Mouse (Mus musculus) embryonic facial prominence, embryonic 14.5 days (tissue): Measurements from ENCODE around the gene Dnajc15. TPM values are rescaled to one million over a fixed set of nuclear protein-coding genes. Genes with fewer than 3 reads are reported as not detected.

ENCODE experiments used
- ATAC-seq: fragments of 200-750 bp; cut with Nextera tagmentation; 2 replicates; pipeline ENCODE4 v1.8.0; 2017; ENCODE audit warnings: low read depth, moderate number of reproducible peaks, moderate TSS enrichment
- DNase-seq: peaks from one replicate; pipeline ENCODE4 v3.0.0-alpha.2; 2015; ENCODE audit warnings: low spot score
- H3K27ac ChIP-seq: fragments of 300-500 bp; sonication (generic); replicated peaks from 2 replicates; pipeline ENCODE4 v1.5.1; 2014; ENCODE audit warnings: low read depth, mild to moderate bottlenecking, low read length, moderate library complexity
- H3K27me3 ChIP-seq: fragments of 300-500 bp; sonication (generic); replicated peaks from 2 replicates; pipeline ENCODE4 v1.6.1; 2014; ENCODE audit warnings: low read length; ENCODE audit not compliant: control insufficient read depth, insufficient read depth
- H3K36me3 ChIP-seq: fragments of 300-500 bp; sonication (generic); 2 replicates; pipeline ENCODE4 v1.6.1; 2014; ENCODE audit warnings: low read length, mixed read lengths; ENCODE audit not compliant: control insufficient read depth, insufficient read depth
- H3K4me1 ChIP-seq: fragments of 300-500 bp; sonication (generic); 2 replicates; pipeline ENCODE4 v1.6.1; 2014; ENCODE audit warnings: antibody characterized with exemption, low read length; ENCODE audit not compliant: control insufficient read depth, insufficient read depth
- H3K4me2 ChIP-seq: fragments of 300-500 bp; sonication (generic); 2 replicates; pipeline ENCODE4 v1.6.1; 2014; ENCODE audit warnings: low read depth, mild to moderate bottlenecking, low read length, moderate library complexity, mixed read lengths
- H3K4me3 ChIP-seq: fragments of 300-500 bp; sonication (generic); 2 replicates; pipeline ENCODE4 v1.5.1; 2014; ENCODE audit warnings: low read depth, mild to moderate bottlenecking, low read length
- H3K9ac ChIP-seq: fragments of 300-500 bp; sonication (generic); 2 replicates; pipeline ENCODE4 v1.6.1; 2014; ENCODE audit warnings: low read depth, mild to moderate bottlenecking, low read length, moderate library complexity, mixed read lengths
- H3K9me3 ChIP-seq: fragments of 300-500 bp; sonication (generic); 2 replicates; pipeline ENCODE4 v1.6.1; 2016; ENCODE audit warnings: low read length; ENCODE audit not compliant: control insufficient read depth
- WGBS: fragments of 180-500 bp; shearing (Covaris S2); extraction: QIAGEN DNeasy Blood & Tissue Kit; methylation state at CpG from one replicate; pipeline ENCODE4 v1.1.7; 2014; 5-methylcytosine and 5-hydroxymethylcytosine counted together
- polyA plus RNA-seq: library from polyadenylated mRNA; unstranded; fragments of >200 nt; fragmentation: Nextera tagmentation; extraction: Ambion mirVana; gene quantifications from 2 replicates; pipeline ENCODE4 v1.2.1, GENCODE M21; 2014

Dnajc15 gene
- polyA plus RNA-seq, 1 experiment from 2014 or later: 107 TPM

- Histone ChIP-seq H3K4me3 (no peak overlapping the region), H3K36me3 (no peaks in the 10 kb centered on the region), H3K4me1 (no peaks in the 10 kb centered on the region), H3K27me3 (no peaks in the 10 kb centered on the region), H3K9ac (no peak overlapping the region), H3K9me3 (no peaks in the 10 kb centered on the region), H3K27ac (no peak overlapping the region), H3K4me2 (no peak overlapping the region)
- DNase-seq: no peak
- ATAC-seq: no peak
- WGBS: 76% methylated on average over 3 of the region's 3 CpGs
Observed at GRCm38 (mm10) chr14:77870926-77871325, 4.0 kb downstream of the Dnajc15 start.

DNA sequence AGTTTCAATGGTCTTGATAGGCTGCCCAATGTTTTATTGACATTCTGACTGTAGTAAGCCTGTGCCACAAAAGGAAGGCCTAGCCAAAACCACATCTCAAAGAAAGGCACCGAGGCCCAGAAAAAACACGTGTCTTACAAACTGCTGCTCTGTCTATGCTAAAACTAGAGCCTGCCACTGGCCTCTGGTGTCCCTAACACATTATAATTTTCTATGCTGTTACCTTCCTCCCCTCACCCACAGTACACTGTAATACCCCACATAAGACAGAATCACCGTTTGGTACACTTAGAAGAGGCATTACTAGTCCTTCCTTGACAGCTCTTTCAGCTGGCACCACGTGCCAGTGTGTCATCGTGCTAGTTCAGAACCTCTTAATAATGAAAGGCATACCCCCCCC, 7.3 kb downstream of the Dnajc15 start:
- DNase-seq: no peak
- no peak overlapping the region for H3K4me2 ChIP-seq
- no peaks in the 10 kb centered on the region for H3K4me1 ChIP-seq
- ATAC-seq: no peak
- 83% methylated on average over 5 of the region's 5 CpGs for WGBS
- no peaks in the 10 kb centered on the region for H3K27me3 ChIP-seq
- H3K9me3 ChIP-seq: no peaks in the 10 kb centered on the region
- H3K4me3 ChIP-seq: no peak overlapping the region
- no peak overlapping the region for H3K9ac ChIP-seq
- no peaks in the 10 kb centered on the region for H3K36me3 ChIP-seq
- no peak overlapping the region for H3K27ac ChIP-seq

DNA sequence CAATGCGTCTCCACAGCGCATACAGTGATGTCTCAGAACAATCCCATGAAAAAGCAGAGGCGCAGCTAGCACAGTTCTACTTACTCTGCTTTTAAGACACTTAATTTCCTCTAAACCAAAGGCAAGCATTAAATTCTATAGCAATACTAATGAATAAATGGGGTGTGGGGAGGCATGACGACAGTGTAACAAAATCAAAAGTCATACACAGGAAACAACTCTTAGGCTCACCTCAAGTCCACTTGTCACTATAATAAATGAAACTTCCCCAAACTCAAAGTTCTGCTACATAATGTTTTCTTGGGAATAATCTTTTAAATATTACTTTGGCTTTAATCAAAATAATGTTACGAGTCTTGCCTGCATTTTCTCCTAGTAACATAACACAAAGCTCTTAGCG, 10.4 kb downstream of the Dnajc15 start:
- H3K27me3 ChIP-seq: no peaks in the 10 kb centered on the region
- 84% methylated on average over 6 of the region's 6 CpGs for WGBS
- DNase-seq (no peak), ATAC-seq (no peak)
- H3K27ac ChIP-seq: no peak overlapping the region
- H3K4me1 ChIP-seq: no peaks in the 10 kb centered on the region
- H3K36me3 ChIP-seq: no peaks in the 10 kb centered on the region
- no peak overlapping the region for H3K9ac ChIP-seq
- no peak overlapping the region for H3K4me3 ChIP-seq
- no peak overlapping the region for H3K4me2 ChIP-seq
- H3K9me3 ChIP-seq: no peaks in the 10 kb centered on the region

DNA sequence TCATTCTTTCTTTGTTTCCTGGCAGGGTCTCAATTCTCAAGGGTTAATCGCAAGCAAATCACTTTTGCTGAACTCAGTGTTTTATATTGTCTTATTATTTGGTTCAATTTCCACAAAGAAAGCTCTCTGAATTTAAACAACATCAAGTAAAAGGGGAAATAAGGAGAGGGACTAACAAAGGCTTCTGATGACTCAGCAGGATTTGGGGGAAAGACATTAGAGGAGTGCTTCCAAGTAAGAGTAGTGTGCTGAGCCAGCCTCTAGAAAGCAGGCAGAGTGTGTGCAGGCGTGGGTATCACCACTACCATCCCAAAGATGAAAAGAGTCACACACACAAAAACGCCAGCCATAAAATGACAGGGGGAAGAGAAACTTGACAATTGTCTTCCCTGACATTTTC, 10.9 kb downstream of the Dnajc15 start:
- H3K27ac ChIP-seq: no peak overlapping the region
- DNase-seq (no peak), ATAC-seq (no peak)
- H3K9me3 ChIP-seq: no peaks in the 10 kb centered on the region
- no peaks in the 10 kb centered on the region for H3K4me1 ChIP-seq
- H3K27me3 ChIP-seq: no peaks in the 10 kb centered on the region
- WGBS: 71% methylated on average over 3 of the region's 3 CpGs
- H3K36me3 ChIP-seq: no peaks in the 10 kb centered on the region
- no peak overlapping the region for H3K9ac ChIP-seq
- no peak overlapping the region for H3K4me3 ChIP-seq
- no peak overlapping the region for H3K4me2 ChIP-seq

DNA sequence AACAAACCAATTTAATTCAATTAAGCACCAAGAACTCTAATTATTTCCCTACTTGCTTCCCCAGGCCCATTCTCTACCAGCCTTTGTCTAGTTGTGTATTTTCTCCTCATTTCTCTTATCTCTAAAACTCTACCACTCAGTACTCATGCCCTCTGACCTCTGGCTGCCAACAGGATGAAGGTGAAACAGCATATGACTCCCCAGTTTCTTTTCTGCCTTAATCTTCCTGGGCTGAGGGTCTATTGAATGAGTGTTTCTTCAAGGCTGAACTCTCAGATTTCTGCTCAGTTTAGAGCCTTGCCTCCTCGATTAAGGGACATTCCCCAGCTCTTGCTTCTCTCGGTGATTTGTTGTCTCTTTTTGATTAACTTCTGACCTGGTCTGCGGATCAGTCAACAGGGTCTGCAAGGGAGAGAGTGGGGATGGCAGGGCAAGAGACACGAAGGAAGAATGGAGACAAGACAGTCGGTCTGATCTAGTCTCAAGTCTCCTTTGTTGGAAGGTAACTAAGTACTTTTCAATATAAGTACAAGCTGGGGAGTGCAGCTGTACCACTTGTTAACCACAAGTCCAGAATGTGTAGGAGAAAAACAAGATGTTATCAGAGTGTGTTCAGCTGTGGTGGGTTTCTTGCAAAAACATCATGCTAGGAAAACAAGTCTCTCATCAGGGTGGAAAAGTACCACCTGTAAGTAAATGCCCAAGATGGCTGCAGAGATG, 13.9 kb downstream of the Dnajc15 start:
- no peak for DNase-seq
- H3K4me2 ChIP-seq: no peak overlapping the region
- ATAC-seq: no peak
- H3K9ac ChIP-seq: no peak overlapping the region
- no peaks in the 10 kb centered on the region for H3K4me1 ChIP-seq
- 61% methylated on average over 5 of the region's 5 CpGs for WGBS
- no peak overlapping the region for H3K4me3 ChIP-seq
- H3K9me3 ChIP-seq: no peaks in the 10 kb centered on the region
- H3K27ac ChIP-seq: no peak overlapping the region
- no peaks in the 10 kb centered on the region for H3K27me3 ChIP-seq
- no peaks in the 10 kb centered on the region for H3K36me3 ChIP-seq

GRCm38 (mm10) chr14:77859894-77860293, 15.0 kb downstream of the Dnajc15 start:
- no peak overlapping the region for H3K4me2 ChIP-seq
- 77% methylated on average over 1 of the region's 1 CpGs for WGBS
- H3K27me3 ChIP-seq: no peaks in the 10 kb centered on the region
- H3K4me1 ChIP-seq: no peaks in the 10 kb centered on the region
- H3K36me3 ChIP-seq: 0 out of 2 replicates have a peak, but pooled peaks cover 5% of the 10 kb centered on the region
- no peak overlapping the region for H3K27ac ChIP-seq
- ATAC-seq (no peak), DNase-seq (no peak)
- H3K9ac ChIP-seq: no peak overlapping the region
- no peaks in the 10 kb centered on the region for H3K9me3 ChIP-seq
- no peak overlapping the region for H3K4me3 ChIP-seq

GRCm38 (mm10) chr14:77853951-77854350, 21.0 kb downstream of the Dnajc15 start:
- Histone ChIP-seq H3K27ac (no peak overlapping the region), H3K9me3 (no peaks in the 10 kb centered on the region), H3K27me3 (no peaks in the 10 kb centered on the region), H3K4me1 (no peaks in the 10 kb centered on the region), H3K4me3 (no peak overlapping the region), H3K36me3 (peaks cover 12% of the 10 kb centered on the region; the same call in 1 of the 2 replicates), H3K4me2 (no peak overlapping the region), H3K9ac (no peak overlapping the region)
- no peak for ATAC-seq
- 76% methylated on average over 1 of the region's 1 CpGs for WGBS
- peak; percentile 22 for DNase-seq

- Histone ChIP-seq H3K27ac (no peak overlapping the region), H3K4me1 (no peaks in the 10 kb centered on the region), H3K27me3 (no peaks in the 10 kb centered on the region), H3K9ac (no peak overlapping the region), H3K4me3 (no peak overlapping the region), H3K9me3 (no peaks in the 10 kb centered on the region), H3K36me3 (peaks cover 8% of the 10 kb centered on the region; the same call in 1 of the 2 replicates), H3K4me2 (no peak overlapping the region)
- no peak for DNase-seq
- 83% methylated on average over 7 of the region's 7 CpGs for WGBS
- ATAC-seq: no peak
Observed at GRCm38 (mm10) chr14:77849852-77850251, 25.1 kb downstream of the Dnajc15 start.

DNA sequence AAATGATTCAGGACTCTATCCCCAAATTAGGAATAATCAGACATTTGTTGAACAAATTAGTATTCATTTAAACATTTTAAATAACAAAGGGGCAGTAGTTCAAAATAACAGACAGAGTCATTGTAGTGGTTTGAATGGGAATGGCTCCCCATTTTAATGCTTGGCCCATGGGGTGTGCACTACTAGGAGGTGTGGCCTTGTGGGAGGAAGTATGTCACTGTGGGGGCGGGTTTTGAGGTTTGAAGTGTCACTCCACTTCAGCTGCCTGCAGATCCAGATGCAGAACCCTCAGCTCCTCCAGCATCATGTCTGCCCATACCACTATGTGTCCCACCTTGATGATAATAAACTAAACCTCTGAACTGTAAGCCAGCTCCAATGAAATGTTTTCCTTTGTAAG, 26.6 kb downstream of the Dnajc15 start:
- WGBS: 92% methylated on average over 1 of the region's 1 CpGs
- Histone ChIP-seq H3K36me3 (peaks cover 11% of the 10 kb centered on the region; the same call in 1 of the 2 replicates), H3K4me3 (no peak overlapping the region), H3K4me1 (no peaks in the 10 kb centered on the region), H3K9ac (no peak overlapping the region), H3K27me3 (no peaks in the 10 kb centered on the region), H3K9me3 (no peaks in the 10 kb centered on the region), H3K4me2 (no peak overlapping the region), H3K27ac (no peak overlapping the region)
- ATAC-seq (no peak), DNase-seq (no peak)
